Mouse (Mus musculus) kidney, embryonic 14.5 days (tissue): Measurements from ENCODE around the gene Zfp219. TPM values are rescaled to one million over a fixed set of nuclear protein-coding genes. Genes with fewer than 3 reads are reported as not detected.
"Not testable (repeated sequence)": the region's sequence is repeated elsewhere in the genome, so short reads cannot be mapped to it uniquely, and the experiment has no call there.

Source experiments
- ATAC-seq: fragments of 200-750 bp; cut with Nextera tagmentation; 2 replicates; pipeline ENCODE4 v1.8.0; 2017; ENCODE audit warnings: moderate number of reproducible peaks, mild to moderate bottlenecking, moderate TSS enrichment, moderate library complexity; ENCODE audit not compliant: low FRiP score, low TSS enrichment
- H3K27ac ChIP-seq: fragments of 300-500 bp; sonication (generic); 2 replicates; pipeline ENCODE4 v1.5.1; 2014; ENCODE audit warnings: low read depth, mild to moderate bottlenecking, low read length, moderate library complexity, mixed read lengths
- H3K27me3 ChIP-seq: fragments of 300-500 bp; sonication (generic); 2 replicates; pipeline ENCODE4 v1.6.1; 2014; ENCODE audit warnings: mild to moderate bottlenecking, low read length; ENCODE audit not compliant: control insufficient read depth, insufficient read depth
- H3K36me3 ChIP-seq: fragments of 300-500 bp; sonication (generic); 2 replicates; pipeline ENCODE4 v1.6.1; 2014; ENCODE audit warnings: low read length, mixed read lengths; ENCODE audit not compliant: control insufficient read depth, insufficient read depth
- H3K4me1 ChIP-seq: fragments of 300-500 bp; sonication (generic); 2 replicates; pipeline ENCODE4 v1.6.1; 2014; ENCODE audit warnings: low read length, mixed read lengths; ENCODE audit not compliant: control insufficient read depth, insufficient read depth
- H3K4me2 ChIP-seq: fragments of 300-500 bp; sonication (generic); replicated peaks from 2 replicates; pipeline ENCODE4 v1.6.1; 2014; ENCODE audit warnings: low read depth, mild to moderate bottlenecking, low read length
- H3K4me3 ChIP-seq: fragments of 300-500 bp; sonication (generic); 2 replicates; pipeline ENCODE4 v1.5.1; 2014; ENCODE audit warnings: mild to moderate bottlenecking, low read length
- H3K9ac ChIP-seq: fragments of 300-500 bp; sonication (generic); 2 replicates; pipeline ENCODE4 v1.6.1; 2014; ENCODE audit warnings: low read depth, mild to moderate bottlenecking, low read length, moderate library complexity
- H3K9me3 ChIP-seq: fragments of 300-500 bp; sonication (generic); 2 replicates; pipeline ENCODE4 v1.6.1; 2016; ENCODE audit warnings: low read length; ENCODE audit not compliant: control insufficient read depth
- WGBS: fragments of 180-500 bp; shearing (Covaris S2); extraction: QIAGEN DNeasy Blood & Tissue Kit; methylation state at CpG from one replicate; pipeline ENCODE4 v1.1.7; 2014; 5-methylcytosine and 5-hydroxymethylcytosine counted together
- polyA plus RNA-seq: library from polyadenylated mRNA; unstranded; fragments of >200 nt; fragmentation: Nextera tagmentation; extraction: Ambion mirVana; gene quantifications from 2 replicates; pipeline ENCODE4 v1.2.1, GENCODE M21; 2014

Zfp219 gene
- polyA plus RNA-seq, result 44.5 and 45.5 TPM in 2 replicates

DNA sequence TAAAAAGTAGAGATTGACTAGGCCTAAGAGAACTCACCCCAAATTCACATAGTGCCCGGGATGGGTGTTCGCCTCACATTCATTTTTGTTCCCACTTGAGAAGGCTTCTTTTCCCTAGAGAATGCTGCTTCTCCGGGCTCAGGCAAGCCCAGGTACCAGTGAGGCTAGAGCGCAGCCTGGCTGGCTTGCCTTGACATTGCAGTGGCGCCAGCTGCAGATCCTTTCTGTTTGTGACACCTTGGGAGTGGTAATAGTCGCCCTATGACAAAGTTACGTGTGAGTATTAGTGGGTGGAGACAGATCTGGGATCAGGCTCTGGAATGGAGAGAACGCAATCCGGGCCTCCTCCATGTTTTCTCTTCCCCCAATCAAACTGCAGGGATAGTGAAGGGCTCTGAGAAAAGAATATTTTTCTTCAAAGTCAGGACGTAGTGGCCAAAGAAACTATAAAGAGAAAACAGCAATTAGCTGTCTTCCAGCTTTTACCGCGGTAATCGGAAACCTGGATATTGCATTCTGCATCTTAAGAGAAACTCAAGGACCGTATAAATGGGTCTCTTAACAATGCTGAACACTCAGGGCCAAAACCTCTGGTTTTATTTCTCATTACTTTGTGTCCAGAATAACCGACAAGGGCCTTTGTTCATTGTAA is at the start of gene Zfp219:
TSS of gene Zfp219 (minus strand) at position 248 of the 652 bp plus-strand sequence.
- peak; percentile 58 for ATAC-seq
- Histone ChIP-seq H3K4me1 (peaks cover 44% of the 10 kb centered on the region), H3K4me3 (peak within 1 kb of the TSS; percentile 59), H3K27ac (peak within 1 kb of the TSS; percentile 99), H3K36me3 (no peaks in the 10 kb centered on the region), H3K9me3 (no peaks in the 10 kb centered on the region), H3K4me2 (peak within 1 kb of the TSS; percentile 59), H3K27me3 (no peaks in the 10 kb centered on the region), H3K9ac (peak within 1 kb of the TSS; percentile 92)
- WGBS, result 4% methylated on average over 15 of the region's 15 CpGs

DNA sequence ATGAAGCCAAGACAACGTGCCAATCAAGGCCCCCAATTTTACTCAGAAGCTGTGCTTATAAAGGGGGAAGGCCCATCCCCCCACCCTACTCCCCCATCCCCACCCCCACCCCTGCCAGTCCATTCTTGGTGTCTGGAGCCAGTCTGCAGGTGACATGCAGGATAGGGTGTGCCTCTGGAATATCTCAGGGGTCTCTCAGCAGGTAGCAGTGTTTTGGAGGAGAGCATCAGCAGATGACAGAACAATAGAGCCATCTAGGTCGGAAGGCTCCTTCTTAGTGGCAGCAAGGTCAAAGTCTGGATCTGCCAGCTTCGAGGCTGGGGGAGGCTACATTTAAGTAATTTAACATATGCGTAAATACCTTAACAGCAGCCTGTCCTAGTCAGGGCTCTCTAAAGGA is 45.6 kb upstream of the Zfp219 start:
- H3K9ac ChIP-seq, result no peak overlapping the region
- WGBS, result 60% methylated on average over 4 of the region's 4 CpGs
- peaks cover 3% of the 10 kb centered on the region; the same call in 1 of the 2 replicates for H3K36me3 ChIP-seq
- H3K4me3 ChIP-seq, result no peak overlapping the region
- no peaks in the 10 kb centered on the region for H3K4me1 ChIP-seq
- ATAC-seq, result no peak
- H3K27ac ChIP-seq, result no peak overlapping the region
- no peak overlapping the region for H3K4me2 ChIP-seq
- no peaks in the 10 kb centered on the region for H3K27me3 ChIP-seq
- no peaks in the 10 kb centered on the region for H3K9me3 ChIP-seq

- H3K36me3 ChIP-seq, result no peaks in the 10 kb centered on the region
- H3K4me1 ChIP-seq, result no peaks in the 10 kb centered on the region
- H3K4me2 ChIP-seq, result no peak overlapping the region
- no peak for ATAC-seq
- no peaks in the 10 kb centered on the region for H3K9me3 ChIP-seq
- no peak overlapping the region for H3K9ac ChIP-seq
- no peak overlapping the region for H3K4me3 ChIP-seq
- no peak overlapping the region for H3K27ac ChIP-seq
- H3K27me3 ChIP-seq, result no peaks in the 10 kb centered on the region
- WGBS, result 88% methylated on average over 8 of the region's 8 CpGs
These were observed 41.3 kb upstream of the Zfp219 start for GRCm38 (mm10) chr14:52061798-52062197.

DNA sequence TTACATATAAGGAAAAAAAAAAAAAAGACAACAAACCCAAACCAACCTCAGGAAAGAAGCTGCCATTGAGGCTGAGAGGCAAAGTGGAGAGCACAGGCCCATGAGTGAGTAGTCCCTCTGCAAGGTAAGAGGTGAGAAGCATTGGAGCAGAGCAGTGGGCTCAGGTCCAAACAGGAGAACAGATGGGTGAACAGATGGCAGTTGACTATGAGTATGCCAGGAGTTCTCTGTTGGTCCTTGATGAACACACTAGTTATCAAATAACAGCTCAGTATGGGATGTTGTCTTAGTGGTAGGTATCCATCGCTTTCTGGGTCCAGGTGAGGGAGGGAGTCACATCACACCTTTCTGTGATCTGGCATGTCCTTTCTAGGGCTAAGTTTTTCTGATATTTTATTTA is 40.3 kb upstream of the Zfp219 start:
- Histone ChIP-seq H3K4me3 (no peak overlapping the region), H3K36me3 (no peaks in the 10 kb centered on the region), H3K27me3 (no peaks in the 10 kb centered on the region), H3K4me1 (no peaks in the 10 kb centered on the region), H3K9me3 (no peaks in the 10 kb centered on the region), H3K4me2 (no peak overlapping the region), H3K27ac (no peak overlapping the region), H3K9ac (no peak overlapping the region)
- no peak for ATAC-seq
- WGBS, result 86% methylated on average over 1 of the region's 1 CpGs

DNA sequence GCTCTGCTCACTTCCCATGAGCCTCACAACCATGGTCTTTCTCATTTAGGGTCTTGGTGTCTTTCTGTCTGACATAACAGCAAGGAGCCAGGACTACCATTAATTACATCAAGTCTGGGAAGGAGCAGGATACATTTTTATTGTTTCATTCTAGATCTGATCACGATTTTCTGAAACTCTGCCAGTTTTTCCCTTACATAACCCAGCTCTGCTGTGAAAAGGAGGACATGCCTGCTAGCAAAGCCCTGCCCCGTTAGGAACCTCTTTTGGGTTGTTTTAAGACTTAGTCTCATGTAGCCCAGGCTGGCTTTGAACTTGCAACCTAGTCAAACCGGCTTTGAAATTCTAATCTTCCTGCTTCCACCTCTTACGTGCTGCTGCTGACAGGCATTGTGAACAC is 39.4 kb upstream of the Zfp219 start:
- no peak overlapping the region for H3K4me2 ChIP-seq
- H3K36me3 ChIP-seq, result no peaks in the 10 kb centered on the region
- H3K27ac ChIP-seq, result no peak overlapping the region
- no peak overlapping the region for H3K4me3 ChIP-seq
- no peaks in the 10 kb centered on the region for H3K9me3 ChIP-seq
- 55% methylated on average over 4 of the region's 4 CpGs for WGBS
- H3K27me3 ChIP-seq, result no peaks in the 10 kb centered on the region
- ATAC-seq, result no peak
- H3K9ac ChIP-seq, result no peak overlapping the region
- H3K4me1 ChIP-seq, result no peaks in the 10 kb centered on the region

- H3K27me3 ChIP-seq, H3K36me3 ChIP-seq, H3K9ac ChIP-seq, H3K27ac ChIP-seq, H3K9me3 ChIP-seq, H3K4me3 ChIP-seq, H3K4me1 ChIP-seq, H3K4me2 ChIP-seq, ATAC-seq: not testable (repeated sequence)
- 90% methylated on average over 3 of the region's 3 CpGs for WGBS
These were observed 32.2 kb upstream of the Zfp219 start for GRCm38 (mm10) chr14:52052720-52053119.

DNA sequence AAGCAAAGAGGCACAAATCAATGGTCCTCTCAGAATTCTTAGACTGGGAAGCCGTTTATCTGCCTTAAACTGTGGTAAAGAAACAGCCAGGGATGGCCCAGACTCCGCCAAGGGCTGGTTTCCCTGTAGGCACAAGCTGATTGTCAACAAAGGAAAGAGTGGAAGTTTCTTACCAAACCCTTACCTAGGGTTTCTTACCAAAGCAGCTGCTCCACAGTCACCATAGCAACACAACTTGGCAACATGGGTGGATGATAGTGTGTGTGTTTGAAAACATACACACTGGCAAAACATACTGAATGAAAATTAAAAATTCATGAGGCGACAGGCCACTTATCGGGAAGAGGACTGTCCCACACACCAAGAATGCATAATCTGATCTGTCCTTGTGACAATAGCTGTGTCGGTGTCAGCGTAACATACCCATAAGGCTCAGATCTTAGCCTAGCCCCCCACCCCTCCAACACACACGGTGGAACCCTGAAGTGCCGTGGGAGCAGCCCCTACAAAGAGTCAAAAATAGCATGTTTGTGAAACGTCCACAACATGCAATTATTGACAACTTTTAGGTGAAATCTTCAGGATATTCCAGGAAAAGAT is 25.5 kb upstream of the Zfp219 start:
- H3K4me2 ChIP-seq, result no peak overlapping the region
- 81% methylated on average over 9 of the region's 9 CpGs for WGBS
- peaks cover 2% of the 10 kb centered on the region; the same call in 1 of the 2 replicates for H3K27me3 ChIP-seq
- no peak overlapping the region for H3K4me3 ChIP-seq
- H3K4me1 ChIP-seq, result no peaks in the 10 kb centered on the region
- H3K9ac ChIP-seq, result no peak overlapping the region
- no peaks in the 10 kb centered on the region for H3K36me3 ChIP-seq
- no peak for ATAC-seq
- H3K9me3 ChIP-seq, result no peaks in the 10 kb centered on the region
- no peak overlapping the region for H3K27ac ChIP-seq

DNA sequence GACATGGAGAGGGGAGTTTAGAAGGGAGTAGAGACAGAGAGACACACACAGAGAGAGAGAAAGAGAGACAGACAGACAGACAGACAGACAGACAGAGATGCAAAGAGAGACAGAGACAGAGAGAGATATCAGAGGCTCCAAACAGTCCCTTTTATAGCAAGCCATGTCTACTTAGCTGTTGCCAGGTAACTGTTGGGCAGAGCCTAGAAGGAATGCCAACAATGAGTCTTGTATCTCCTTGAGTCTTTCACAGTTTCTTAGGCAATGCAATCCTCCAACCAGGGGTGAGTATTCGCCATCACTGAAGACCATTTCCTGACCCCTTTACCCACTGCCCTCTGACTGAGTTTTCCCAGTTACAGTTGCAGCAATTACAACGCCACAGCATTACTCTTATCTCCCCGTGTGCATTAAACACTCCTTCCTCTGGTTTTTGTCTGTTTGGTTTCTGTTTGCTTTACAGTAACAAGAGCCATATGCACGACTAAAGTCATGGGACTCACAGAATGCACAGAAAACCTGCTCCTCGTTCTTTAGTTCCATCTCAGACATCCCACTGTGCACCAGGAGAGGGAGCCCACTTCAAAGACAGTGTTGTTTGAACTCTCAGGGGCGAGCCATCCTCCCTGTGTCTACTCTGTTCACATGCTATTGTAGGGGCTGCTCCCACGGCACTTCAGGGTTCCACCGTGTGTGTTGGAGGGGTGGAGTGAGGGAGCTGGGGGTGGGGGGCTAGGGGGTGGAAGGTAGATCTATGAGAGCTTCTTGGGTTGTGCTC is 24.6 kb upstream of the Zfp219 start:
- Histone ChIP-seq H3K27me3 (peaks cover 2% of the 10 kb centered on the region; the same call in 1 of the 2 replicates), H3K4me2 (no peak overlapping the region)
- WGBS, result 17% methylated on average over 8 of the region's 8 CpGs

DNA sequence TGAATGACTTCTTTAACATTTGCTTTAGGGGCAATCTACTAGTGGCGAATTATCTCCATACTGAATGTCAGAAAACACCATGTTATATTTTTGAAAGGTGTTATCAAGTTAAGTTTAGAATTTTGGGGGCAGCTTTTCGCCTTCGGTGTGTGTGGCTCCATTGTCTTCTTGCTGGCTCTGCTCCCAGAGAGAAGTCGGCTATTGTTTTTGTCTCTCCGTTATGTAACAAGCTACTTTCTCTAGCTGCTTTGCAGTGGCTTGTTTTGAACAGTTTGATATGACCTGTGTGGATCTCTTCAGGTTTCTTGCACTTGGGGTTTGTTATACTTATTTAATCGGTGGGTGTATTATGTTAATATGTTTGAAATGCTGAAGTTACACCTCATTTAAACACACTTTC is 22.9 kb upstream of the Zfp219 start:
- Histone ChIP-seq H3K9me3 (no peaks in the 10 kb centered on the region), H3K27me3 (peaks cover 2% of the 10 kb centered on the region; the same call in 1 of the 2 replicates), H3K4me1 (no peaks in the 10 kb centered on the region), H3K4me2 (no peak overlapping the region), H3K4me3 (no peak overlapping the region), H3K27ac (no peak overlapping the region), H3K36me3 (no peaks in the 10 kb centered on the region), H3K9ac (no peak overlapping the region)
- WGBS, result 87% methylated on average over 6 of the region's 6 CpGs
- no peak for ATAC-seq

More for the DNA sequence above, 24.6 kb upstream of the Zfp219 start:
- Histone ChIP-seq H3K9ac (no peak overlapping the region), H3K4me3 (no peak overlapping the region), H3K4me1 (no peaks in the 10 kb centered on the region), H3K36me3 (no peaks in the 10 kb centered on the region), H3K27ac (no peak overlapping the region), H3K9me3 (no peaks in the 10 kb centered on the region)
- peak; percentile 49; the same call in 1 of the 2 replicates for ATAC-seq
